Mouse (Mus musculus): ENCODE measurements at regions not wholly inside any gene's neighbourhood (a gene's known extent, or its start where the extent isn't known, plus 50 kb on each side); places are given as distances from the start of the nearest gene placed in this dataset.
A peak's percentile ranks its signal among the peaks of the same experiment; 100 is the strongest.

DNA sequence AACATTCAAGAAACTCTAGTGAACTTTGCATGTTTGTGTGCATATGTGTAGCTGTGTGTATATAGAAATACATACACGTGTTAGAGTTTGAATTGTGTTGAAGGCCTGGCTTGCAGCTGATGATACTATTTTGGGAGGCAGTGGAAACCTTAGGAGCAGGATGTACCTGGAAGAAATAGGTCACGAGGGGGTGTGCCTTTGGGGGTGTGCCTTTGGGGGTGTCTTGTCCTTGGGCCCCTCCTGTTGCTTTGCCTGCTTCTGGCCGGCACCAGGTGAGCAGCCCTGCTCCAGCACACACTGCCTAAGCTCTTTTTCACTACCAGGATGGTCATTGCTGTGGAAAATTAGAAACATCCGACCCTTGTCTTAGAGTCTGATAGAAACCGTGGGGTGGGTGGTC, 56.0 kb upstream of the Ppp2r5a start:
- no peak overlapping the region for H3K4me2 ChIP-seq
- no peaks in the 10 kb centered on the region for H3K9me3 ChIP-seq (replicated peaks)
- ATAC-seq (ENCODE audit: low FRiP score): no peak
- H3K27me3 ChIP-seq (replicated peaks): no peaks in the 10 kb centered on the region
- H3K4me1 ChIP-seq: peaks cover 11% of the 10 kb centered on the region
- no peak overlapping the region for H3K4me3 ChIP-seq (replicated peaks)
- H3K9ac ChIP-seq (replicated peaks): no peak overlapping the region
- H3K36me3 ChIP-seq: no peaks in the 10 kb centered on the region
- no peak overlapping the region for H3K27ac ChIP-seq (replicated peaks)
- 84% methylated on average over 5 of the region's 5 CpGs for WGBS

DNA sequence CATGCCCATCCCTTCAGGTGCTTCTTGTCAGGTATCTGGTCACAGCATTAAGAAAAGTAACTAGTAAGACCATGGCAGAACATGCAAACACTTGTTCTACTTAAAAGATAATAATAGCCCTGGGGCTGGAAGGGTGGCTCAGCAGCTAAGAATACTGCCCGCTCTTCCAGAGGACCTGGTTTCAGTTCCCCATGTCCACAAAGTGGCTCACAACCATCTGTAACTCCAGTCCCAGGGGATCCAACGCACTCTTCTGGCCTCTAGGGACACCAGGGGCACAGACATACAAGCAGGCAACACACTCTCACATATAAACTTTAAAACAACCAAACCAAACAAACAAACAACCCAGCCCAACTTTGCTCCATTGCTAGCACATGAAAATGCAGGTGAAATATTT, 55.2 kb upstream of the Ppp2r5a start:
- 0 out of 2 replicates have a peak overlapping the region, but pooled peaks have one; percentile 42 for H3K27ac ChIP-seq (replicated peaks)
- ATAC-seq (ENCODE audit: low FRiP score): no peak
- no peaks in the 10 kb centered on the region for H3K27me3 ChIP-seq (replicated peaks)
- no peak overlapping the region for H3K9ac ChIP-seq (replicated peaks)
- no peak overlapping the region for H3K4me3 ChIP-seq (replicated peaks)
- H3K4me2 ChIP-seq: no peak overlapping the region
- peaks cover 11% of the 10 kb centered on the region for H3K4me1 ChIP-seq
- no peaks in the 10 kb centered on the region for H3K36me3 ChIP-seq
- no peaks in the 10 kb centered on the region for H3K9me3 ChIP-seq (replicated peaks)
- 79% methylated on average over 2 of the region's 2 CpGs for WGBS

DNA sequence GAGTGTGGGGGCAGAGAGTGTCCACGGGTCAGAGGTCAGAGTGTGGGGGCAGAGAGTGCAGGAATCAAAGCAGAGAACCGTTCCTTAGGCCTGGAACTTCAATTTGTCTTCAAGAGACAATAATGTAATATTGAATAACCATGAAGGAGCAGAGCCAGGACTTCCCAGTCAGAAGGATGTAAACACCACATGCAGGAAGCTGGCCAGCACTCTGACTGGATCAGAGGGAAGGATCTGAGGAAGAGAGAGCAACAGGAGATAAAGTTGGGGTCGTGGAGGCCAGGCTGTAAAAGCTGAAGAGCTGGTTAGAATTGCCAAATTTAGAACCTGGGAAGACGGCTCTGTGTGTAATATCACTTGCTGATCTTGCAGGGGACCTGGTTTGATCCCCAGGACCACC, 54.0 kb upstream of the Ppp2r5a start:
- no peak for ATAC-seq (ENCODE audit: low FRiP score)
- no peaks in the 10 kb centered on the region for H3K27me3 ChIP-seq (replicated peaks)
- no peaks in the 10 kb centered on the region for H3K36me3 ChIP-seq
- no peaks in the 10 kb centered on the region for H3K9me3 ChIP-seq (replicated peaks)
- no peak overlapping the region for H3K4me2 ChIP-seq
- H3K4me3 ChIP-seq (replicated peaks): no peak overlapping the region
- no peak overlapping the region for H3K27ac ChIP-seq (replicated peaks)
- peaks cover 8% of the 10 kb centered on the region for H3K4me1 ChIP-seq
- no peak overlapping the region for H3K9ac ChIP-seq (replicated peaks)
- WGBS: 64% methylated on average over 4 of the region's 4 CpGs

DNA sequence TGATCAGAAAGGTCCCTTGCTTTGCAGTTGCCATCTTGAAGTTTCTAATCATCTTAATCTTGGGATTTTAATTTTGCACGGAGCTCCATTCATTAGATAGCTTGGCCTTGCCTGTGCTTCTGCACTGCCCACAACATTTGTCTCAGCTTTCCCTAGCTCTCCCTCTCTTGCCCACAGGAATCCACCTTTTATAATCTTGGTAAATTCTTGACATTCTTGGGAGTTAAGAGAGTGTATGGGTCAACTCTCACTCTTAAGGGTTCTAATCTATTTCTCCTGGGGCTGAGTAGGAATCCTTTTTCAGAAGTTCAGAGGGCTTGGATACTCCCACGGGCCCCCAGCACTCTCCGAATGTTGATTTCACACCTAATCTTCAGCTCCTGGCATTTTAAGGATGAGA, 51.5 kb upstream of the Ppp2r5a start:
- ATAC-seq (ENCODE audit: low FRiP score): no peak
- Histone ChIP-seq H3K9me3 (replicated peaks) (no peaks in the 10 kb centered on the region), H3K9ac (replicated peaks) (no peak overlapping the region), H3K27me3 (replicated peaks) (no peaks in the 10 kb centered on the region), H3K36me3 (no peaks in the 10 kb centered on the region), H3K27ac (replicated peaks) (no peak overlapping the region), H3K4me2 (no peak overlapping the region), H3K4me3 (replicated peaks) (no peak overlapping the region), H3K4me1 (no peaks in the 10 kb centered on the region)
- WGBS: 74% methylated on average over 3 of the region's 3 CpGs

DNA sequence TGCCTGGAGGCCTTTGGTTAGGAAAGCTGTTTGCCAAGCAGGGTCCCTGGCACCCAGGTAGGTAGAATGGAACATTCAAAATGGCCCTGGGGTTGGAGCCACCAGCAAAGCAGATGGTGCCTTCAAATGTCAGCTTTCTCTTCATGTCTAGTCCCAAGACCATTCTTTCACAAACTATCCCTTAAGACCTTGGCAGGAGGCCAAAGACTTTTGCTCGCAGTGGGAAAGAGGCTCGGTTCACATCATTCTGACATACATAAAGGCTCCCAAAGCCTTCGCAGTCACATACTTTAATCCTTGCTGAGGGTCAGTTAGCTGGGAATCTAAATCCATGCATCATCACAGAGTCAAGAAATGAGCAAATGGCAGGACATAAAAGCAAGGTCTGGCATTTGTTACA, 50.5 kb upstream of the Ppp2r5a start:
- no peak overlapping the region for H3K27ac ChIP-seq (replicated peaks)
- H3K36me3 ChIP-seq: no peaks in the 10 kb centered on the region
- no peaks in the 10 kb centered on the region for H3K4me1 ChIP-seq
- H3K4me2 ChIP-seq: no peak overlapping the region
- H3K9me3 ChIP-seq (replicated peaks): no peaks in the 10 kb centered on the region
- H3K4me3 ChIP-seq (replicated peaks): no peak overlapping the region
- H3K9ac ChIP-seq (replicated peaks): no peak overlapping the region
- WGBS: 46% methylated on average over 3 of the region's 3 CpGs
- no peak for ATAC-seq (ENCODE audit: low FRiP score)
- no peaks in the 10 kb centered on the region for H3K27me3 ChIP-seq (replicated peaks)

Measured in neural tube, embryonic 15.5 days (tissue).